Mouse (Mus musculus): Measurements from ENCODE around the gene Sf3b6.

The Sf3b6 gene

DNA sequence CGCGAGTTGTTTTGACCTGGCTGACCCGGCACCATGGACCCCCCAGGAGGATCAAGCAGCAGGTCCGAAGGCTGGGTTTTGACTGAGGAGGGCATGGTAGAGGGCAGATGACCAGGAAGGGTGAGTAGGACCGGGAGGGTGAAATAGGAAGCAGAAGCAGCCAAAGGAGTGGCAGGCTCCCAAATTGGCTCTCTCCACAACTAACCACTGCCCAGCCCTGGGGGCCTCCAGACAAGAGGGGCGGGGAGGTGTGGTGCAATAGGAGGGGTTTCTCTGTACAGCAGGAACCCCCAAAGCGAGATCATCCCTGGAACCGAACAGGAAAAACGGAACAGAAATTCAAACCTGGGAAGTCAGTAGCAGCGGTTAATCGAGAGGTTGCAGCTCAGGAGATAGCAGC lies 23.4 kb downstream of the Sf3b6 start:
- no peak for DNase-seq (ENCODE audit: low spot score)

DNA sequence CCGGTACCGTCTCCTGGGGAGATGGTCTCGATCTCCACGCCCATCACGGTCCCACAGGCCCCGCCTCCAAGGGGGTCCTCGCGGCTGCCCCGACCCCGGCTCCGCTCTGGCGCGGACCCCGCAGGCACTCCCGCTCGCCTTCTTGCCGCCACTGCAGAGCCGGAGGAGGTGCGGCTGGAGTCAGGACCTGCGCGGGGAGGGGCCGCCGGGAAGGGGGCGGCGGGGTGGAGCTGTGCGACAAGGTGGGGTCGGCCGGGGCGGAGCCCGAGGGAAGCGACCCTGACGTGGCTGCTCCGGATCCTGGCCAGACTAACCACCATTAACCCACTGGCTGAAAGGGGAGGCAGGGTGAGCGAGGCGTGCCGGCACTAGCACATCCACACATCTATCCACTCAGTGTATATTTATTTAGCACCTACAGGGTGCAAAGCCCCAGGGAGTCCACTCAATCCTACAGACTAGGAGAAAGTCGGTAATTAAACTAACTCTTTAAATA lies 24.1 kb downstream of the Sf3b6 start, which contains the start of gene Fkbp1b:
Gene Fkbp1b (minus strand): TSS at position 200 of the 496 bp plus-strand sequence.
- DNase-seq (ENCODE audit: low spot score), result peak; percentile 65

DNA sequence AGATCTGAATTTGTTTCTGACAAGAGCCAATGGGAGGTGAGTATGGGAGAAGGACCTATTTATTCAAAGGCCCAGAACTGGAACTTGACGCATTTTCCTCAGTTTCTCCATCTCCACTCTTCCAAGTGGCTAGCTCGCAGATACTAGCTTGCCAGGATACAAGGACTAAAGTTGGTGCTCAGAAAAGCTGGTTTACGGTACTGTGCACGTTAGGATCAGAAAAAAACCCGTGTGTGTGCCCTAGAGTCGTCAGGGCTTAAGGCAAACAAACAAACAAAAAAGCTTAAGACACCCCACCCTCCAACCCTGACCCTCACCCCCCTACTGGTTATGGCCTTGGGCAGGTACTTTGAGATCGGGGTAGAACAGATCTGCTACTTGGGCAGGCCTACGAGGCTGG lies 25.1 kb downstream of the Sf3b6 start:
- DNase-seq (ENCODE audit: low spot score), result no peak

- peak; percentile 84 for DNase-seq (ENCODE audit: low spot score)
Measured at GRCm38 (mm10) chr12:4842890-4843597, 25.7 kb downstream of the Sf3b6 start, which contains the start of gene Wdcp. TSS of gene Wdcp (plus strand) at chr12:4843303.

DNA sequence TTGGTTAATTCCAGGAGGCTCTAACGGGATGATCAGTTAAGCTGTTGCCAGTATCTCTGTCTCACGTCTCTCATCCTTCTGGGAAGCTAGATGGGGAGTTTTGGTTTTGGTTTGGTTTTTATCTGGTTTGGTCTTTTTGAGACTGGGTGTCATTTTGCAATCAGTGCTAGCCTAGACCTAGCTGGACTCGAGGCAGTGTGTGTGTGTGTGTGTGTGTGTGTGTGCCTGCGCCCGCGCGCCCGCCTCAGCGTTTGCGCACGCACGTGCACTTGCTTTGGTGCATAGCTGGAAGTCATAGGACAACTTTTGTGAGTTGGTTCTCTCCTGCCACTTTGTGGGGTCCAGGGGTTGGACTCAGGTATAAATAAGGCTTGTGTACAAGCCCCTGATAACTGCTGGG lies 26.4 kb downstream of the Sf3b6 start:
- DNase-seq (ENCODE audit: low spot score), result peak; percentile 33

DNA sequence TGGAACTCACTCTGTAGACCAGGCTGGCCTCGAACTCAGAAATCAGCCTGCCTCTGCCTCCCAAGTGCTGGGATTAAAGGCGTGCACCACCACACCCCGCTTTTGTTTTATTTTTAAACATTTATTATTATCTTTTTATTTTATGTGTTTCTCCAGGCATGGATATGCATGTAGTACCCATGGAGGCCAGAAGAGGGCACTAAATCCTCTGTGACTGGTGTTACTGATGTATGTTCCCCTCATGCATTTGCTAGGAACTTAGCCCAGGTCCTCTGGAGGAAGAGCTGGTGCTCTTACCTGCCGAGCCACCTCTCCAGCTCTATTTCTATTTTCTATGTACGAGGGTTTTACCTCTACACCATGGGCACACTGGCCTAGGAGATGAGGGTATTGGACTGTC lies 38.8 kb downstream of the Sf3b6 start:
- DNase-seq (ENCODE audit: low spot score), result no peak

DNA sequence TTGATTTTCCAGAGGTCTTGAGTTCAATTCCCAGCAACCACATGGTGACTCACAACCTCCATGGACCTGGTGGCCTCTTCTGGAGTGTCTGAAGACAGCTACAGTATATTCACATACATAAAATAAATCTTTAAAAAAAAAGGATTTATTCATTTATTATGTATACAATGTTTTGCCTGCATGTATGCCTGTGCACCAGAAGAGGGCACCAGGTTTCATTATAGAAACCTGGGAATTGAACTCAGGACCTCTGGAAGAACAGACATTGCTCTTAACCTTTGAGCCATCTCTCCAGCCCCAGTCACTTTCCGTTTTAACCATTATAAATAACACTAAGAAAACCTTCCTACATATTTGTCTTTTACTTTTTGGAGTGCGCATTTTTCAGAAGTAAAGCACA lies 39.5 kb downstream of the Sf3b6 start:
- DNase-seq (ENCODE audit: low spot score), result no peak

GRCm38 (mm10) chr12:4859241-4859914 lies 42.0 kb downstream of the Sf3b6 start:
- no peak for DNase-seq (ENCODE audit: low spot score)

- DNase-seq (ENCODE audit: low spot score), result no peak
Measured at GRCm38 (mm10) chr12:4862672-4863071, 45.3 kb downstream of the Sf3b6 start.

DNA sequence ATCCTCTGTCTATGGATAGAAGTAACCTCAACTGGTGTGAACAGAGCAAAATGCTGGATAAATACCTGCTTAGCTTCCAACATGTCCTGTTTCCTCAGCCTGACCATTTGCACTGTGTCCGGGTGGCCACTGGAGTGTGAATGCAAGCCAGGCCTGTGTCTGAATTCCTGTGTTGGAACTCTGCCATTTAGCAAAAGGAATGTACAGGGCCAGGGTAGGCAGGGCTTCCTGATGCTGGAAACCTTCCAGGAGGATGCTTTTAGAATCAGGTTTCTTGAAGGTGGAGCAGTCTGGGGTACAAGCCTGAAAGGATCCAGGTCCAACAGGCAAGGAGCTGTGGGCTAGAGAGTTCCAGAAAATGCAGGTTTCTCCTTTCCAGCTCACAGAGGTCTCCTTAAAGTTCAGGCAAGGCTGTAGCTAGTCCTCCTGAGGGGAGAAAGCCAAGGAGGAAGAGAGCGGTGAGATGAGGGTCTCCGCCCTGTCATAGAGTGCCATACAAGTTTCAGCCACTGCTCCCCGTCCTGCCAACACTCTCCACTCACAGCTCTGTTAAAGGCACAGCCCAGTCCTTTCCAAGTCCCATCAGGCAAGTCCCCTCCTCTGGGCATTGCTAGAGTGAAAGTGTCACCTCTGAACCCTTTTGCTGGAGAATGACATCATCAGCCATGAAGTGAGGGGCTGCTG lies 46.5 kb downstream of the Sf3b6 start:
- DNase-seq (ENCODE audit: low spot score), result no peak

DNA sequence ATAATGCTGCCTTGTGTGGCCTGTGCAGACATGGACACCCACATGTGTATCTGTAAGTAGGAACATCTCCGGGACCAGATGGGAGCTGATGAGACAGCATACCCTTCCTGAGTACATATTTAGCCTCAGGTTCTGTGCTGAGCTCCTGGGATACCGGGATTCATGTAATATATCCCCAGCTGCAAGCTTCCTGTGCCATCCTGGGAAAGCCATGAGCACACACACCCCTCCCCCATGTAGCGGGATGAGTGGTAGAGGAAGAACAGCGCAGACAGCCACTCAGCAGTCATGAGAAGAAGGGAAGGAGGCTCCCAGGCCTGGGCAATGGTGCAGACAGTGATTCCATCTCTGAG lies 47.0 kb downstream of the Sf3b6 start:
- no peak for DNase-seq (ENCODE audit: low spot score)

DNA sequence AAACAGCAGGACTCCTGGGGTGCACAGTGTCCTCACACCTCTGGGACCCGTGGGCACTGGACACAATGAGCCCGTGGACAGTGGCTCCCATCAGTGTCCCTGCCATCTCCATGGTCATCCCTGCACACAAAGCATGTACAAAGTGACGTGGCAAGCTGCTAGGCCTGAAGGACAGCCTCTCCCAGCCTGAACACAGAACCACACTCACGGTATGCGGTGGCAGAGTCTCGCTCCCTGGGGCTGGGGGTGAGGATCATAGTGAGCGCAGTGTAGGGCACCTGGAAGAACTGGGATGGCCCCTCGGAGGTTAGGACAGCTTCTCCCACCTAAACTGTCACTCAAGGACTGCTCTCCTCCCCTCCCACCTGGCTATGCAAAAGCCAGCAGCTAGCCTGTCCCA lies 51.6 kb downstream of the Sf3b6 start:
- DNase-seq (ENCODE audit: low spot score), result no peak

DNA sequence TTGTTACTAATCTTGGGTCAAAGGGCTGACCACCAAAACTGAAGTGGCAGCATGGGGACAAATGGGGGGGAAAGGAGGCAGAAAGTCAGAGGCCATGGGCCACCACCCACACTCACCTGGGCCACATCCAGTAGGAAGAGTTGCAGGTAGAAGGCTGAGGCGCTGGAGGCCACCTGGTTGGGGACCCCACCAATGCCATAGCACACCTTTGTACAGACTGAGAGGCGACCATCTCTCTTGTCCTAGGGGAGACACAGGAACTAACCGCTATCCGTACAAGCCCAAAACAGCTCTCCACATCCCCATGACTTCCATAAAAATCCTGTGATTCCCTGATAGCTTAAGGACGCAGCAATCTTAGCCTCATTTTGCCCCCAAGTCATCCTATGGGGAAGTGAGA lies 53.9 kb downstream of the Sf3b6 start:
- DNase-seq (ENCODE audit: low spot score), result no peak

DNA sequence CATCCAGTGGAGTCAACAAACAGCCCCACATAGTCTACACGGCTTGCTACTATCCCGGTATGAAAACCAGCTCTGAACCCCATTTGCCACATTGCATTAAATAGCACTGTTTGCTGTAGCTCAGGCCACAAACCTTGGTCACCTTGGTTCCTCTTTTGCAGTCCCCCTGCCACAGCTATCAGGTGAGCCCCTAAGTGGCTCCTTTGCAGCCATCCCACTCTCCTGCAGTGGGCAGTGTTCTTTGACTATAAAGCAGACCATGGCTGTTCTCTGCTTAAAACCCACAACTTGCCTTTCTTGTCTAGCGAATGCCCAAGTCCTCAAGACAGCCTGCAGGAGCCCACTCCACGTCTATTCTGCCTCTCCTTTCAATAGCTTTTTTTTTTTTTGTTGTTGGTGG lies 54.9 kb downstream of the Sf3b6 start:
- no peak for DNase-seq (ENCODE audit: low spot score)

GRCm38 (mm10) chr12:4872983-4873477 lies 55.7 kb downstream of the Sf3b6 start:
- DNase-seq (ENCODE audit: low spot score), result no peak

DNA sequence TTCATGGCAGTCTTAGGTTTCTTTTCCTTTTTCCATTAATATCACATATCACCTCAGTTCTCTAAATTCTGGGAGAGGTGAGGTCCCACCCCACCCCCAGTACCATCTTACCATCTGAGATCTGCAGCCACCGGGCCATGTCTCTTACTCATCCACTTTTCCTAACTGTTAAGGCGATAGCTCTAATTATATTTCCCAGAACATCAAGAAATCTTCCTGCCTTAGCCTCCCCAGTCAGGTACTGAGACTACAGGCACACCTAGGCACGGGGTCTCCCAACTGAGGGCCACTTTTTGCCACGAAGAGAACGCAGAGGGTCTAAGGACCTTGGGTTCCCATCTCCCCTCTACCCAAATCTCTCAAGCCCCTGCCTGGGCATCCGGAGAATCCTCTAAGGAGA lies 56.2 kb downstream of the Sf3b6 start:
- no peak for DNase-seq (ENCODE audit: low spot score)

- peak; percentile 74 for DNase-seq (ENCODE audit: low spot score)
Measured at GRCm38 (mm10) chr12:4874161-4874927, 57.0 kb downstream of the Sf3b6 start, which contains the start of gene Mfsd2b. TSS of gene Mfsd2b (minus strand) at chr12:4874359.

- no peak for DNase-seq (ENCODE audit: low spot score)
Measured at GRCm38 (mm10) chr12:4875623-4876022, 58.3 kb downstream of the Sf3b6 start.

All from ovary, postnatal 36 days (tissue).